Mouse (Mus musculus) sigmoid colon, adult 10 weeks (tissue): ENCODE results near the gene Dab2. TPM values are rescaled to one million over a fixed set of nuclear protein-coding genes. Genes with fewer than 3 reads are reported as not detected.

Experiments
- polyA plus RNA-seq: library from polyadenylated mRNA; stranded (reverse); fragments of 350-450 nt; fragmentation: Illumina TruSeq; extraction: RNeasy Lipid Tissue Mini Kit (QIAGEN cat#74804); gene quantifications from one replicate; pipeline ENCODE4 v1.2.3, GENCODE M21; 2014; ENCODE audit warnings: low read depth, low replicate concordance

Gene Dab2
- polyA plus RNA-seq, result 55.7 TPM

GRCm38 (mm10) chr15:6299554-6299953 is at the start of gene Dab2:
Dab2 (plus strand) TSS chr15:6299788.

GRCm38 (mm10) chr15:6445135-6445534 is 145.5 kb downstream of the Dab2 start, which contains the start of gene C9:
C9 (plus strand) TSS chr15:6445327.

Other genes starting within 250 kb of the Dab2 start
- gene C9, start 145.5 kb downstream of the Dab2 start, polyA plus RNA-seq, result 1.2 TPM
- gene Fyb, start 223.1 kb downstream of the Dab2 start, polyA plus RNA-seq, result 37.3 TPM